Mouse (Mus musculus): ENCODE measurements at regions not wholly inside any gene's neighbourhood (a gene's known extent, or its start where the extent isn't known, plus 50 kb on each side); places are given as distances from the start of the nearest gene placed in this dataset.
A peak's percentile ranks its signal among the peaks of the same experiment; 100 is the strongest.

DNA sequence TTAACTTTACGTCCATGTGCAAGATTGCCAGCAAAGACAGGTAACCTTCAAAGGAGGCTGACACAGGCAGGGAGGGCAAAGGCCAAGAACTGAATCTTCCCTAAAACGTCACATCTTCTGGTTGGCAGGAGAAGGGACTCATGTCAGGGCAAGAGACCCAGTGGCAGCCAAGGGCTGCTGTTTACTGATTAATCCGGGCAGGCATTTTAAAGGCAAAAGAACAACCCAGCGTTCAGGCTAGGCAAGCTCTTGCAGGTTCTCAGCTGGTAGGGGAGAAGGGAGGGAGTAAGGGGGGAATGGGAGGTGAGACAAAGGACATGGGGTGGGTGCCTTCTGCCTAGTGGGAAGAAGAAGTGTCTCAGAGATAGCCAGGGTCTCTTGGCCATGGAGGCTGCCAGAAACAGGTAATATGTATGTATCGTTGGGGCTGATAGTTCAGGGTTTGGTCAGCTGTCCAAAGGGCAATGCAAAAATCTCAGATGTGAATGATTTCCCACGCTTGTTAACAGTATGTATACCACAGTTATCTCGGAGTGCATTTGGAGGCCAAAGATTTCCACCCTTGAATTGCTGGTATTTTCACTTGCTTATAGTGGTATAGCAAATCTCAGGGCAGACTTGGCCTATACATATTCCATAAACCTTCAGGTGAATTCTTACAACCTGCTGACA is 441.4 kb upstream of the Slc30a5 start:
- H3K36me3 ChIP-seq (ENCODE audit: insufficient read depth): no peaks in the 10 kb centered on the region
- 52% methylated on average over 7 of the region's 7 CpGs for WGBS
- H3K4me1 ChIP-seq (ENCODE audit: insufficient read depth): no peaks in the 10 kb centered on the region
- DNase-seq: no peak
- no peak overlapping the region for H3K27ac ChIP-seq (ENCODE audit: low read depth)
- H3K4me3 ChIP-seq (ENCODE audit: low read depth, low read length): no peak overlapping the region
- no peak for ATAC-seq (ENCODE audit: insufficient read depth)
- TF ChIP-seq CTCF (IDR thresholded peaks at IDR 0.05; ENCODE audit: low read depth): no peak
- no peak overlapping the region for H3K9ac ChIP-seq
- no peaks in the 10 kb centered on the region for H3K9me3 ChIP-seq (ENCODE audit: low read depth, low read length)
- H3K27me3 ChIP-seq (ENCODE audit: insufficient read depth, low read length): no peaks in the 10 kb centered on the region
- no peak overlapping the region for H3K4me2 ChIP-seq

DNA sequence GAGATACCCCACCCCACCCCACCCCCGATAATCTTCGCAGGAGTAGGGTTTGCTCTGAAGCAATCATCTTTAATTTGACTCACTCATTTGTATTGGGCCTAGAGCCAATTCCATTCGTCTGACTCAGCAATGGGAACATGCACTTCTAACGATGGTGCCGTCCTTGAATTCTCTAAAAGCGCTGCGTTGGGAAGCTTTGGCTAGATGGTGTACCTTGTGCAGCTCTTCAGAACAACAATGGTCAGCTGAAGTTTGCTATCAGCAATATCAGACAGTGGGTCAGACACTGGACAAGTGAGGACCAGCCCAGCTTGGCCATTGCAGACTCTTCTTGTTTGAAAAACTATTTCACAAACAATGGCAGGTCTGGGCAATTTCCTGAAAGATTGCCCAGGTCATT is 440.1 kb upstream of the Slc30a5 start:
- 83% methylated on average over 7 of the region's 7 CpGs for WGBS
- TF ChIP-seq CTCF (IDR thresholded peaks at IDR 0.05; ENCODE audit: low read depth): no peak
- ATAC-seq (ENCODE audit: insufficient read depth): no peak
- no peak for DNase-seq
- Histone ChIP-seq H3K4me1 (ENCODE audit: insufficient read depth) (no peaks in the 10 kb centered on the region), H3K4me2 (no peak overlapping the region), H3K27ac (ENCODE audit: low read depth) (no peak overlapping the region), H3K4me3 (ENCODE audit: low read depth, low read length) (no peak overlapping the region), H3K27me3 (ENCODE audit: insufficient read depth, low read length) (no peaks in the 10 kb centered on the region), H3K9ac (no peak overlapping the region), H3K36me3 (ENCODE audit: insufficient read depth) (no peaks in the 10 kb centered on the region), H3K9me3 (ENCODE audit: low read depth, low read length) (no peaks in the 10 kb centered on the region)

- Histone ChIP-seq H3K36me3 (ENCODE audit: insufficient read depth) (no peaks in the 10 kb centered on the region), H3K4me1 (ENCODE audit: insufficient read depth) (no peaks in the 10 kb centered on the region), H3K4me3 (ENCODE audit: low read depth, low read length) (no peak overlapping the region), H3K27me3 (ENCODE audit: insufficient read depth, low read length) (no peaks in the 10 kb centered on the region), H3K9me3 (ENCODE audit: low read depth, low read length) (no peaks in the 10 kb centered on the region), H3K4me2 (no peak overlapping the region), H3K27ac (ENCODE audit: low read depth) (no peak overlapping the region), H3K9ac (no peak overlapping the region)
- peak; percentile 51 for DNase-seq
- TF ChIP-seq CTCF (IDR thresholded peaks at IDR 0.05; ENCODE audit: low read depth): no peak
- WGBS: 30% methylated on average over 5 of the region's 5 CpGs
- peak; percentile 79 for ATAC-seq (ENCODE audit: insufficient read depth)
Observed at GRCm38 (mm10) chr13:101253698-101254468, 420.7 kb upstream of the Slc30a5 start.

DNA sequence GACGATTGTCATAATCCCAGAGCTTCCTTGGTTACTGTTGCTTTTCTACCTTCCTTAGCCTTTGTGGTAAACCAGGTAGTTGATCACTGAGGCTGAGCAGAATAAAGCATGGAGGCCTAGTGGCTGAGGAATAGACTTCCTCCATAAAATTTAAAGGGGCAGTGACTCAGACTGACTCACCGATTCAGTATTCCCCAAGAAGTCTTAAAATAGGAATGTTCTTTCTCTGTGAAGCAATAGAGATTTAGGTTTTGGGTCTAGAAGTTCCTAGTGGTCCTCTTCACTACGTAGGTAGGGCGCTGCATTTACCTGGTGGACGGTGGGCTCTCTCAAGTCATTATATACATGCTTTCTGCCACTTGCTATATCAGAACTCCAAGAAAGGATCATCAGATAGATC is 416.1 kb upstream of the Slc30a5 start:
- no peak overlapping the region for H3K4me2 ChIP-seq
- no peak overlapping the region for H3K27ac ChIP-seq (ENCODE audit: low read depth)
- no peaks in the 10 kb centered on the region for H3K9me3 ChIP-seq (ENCODE audit: low read depth, low read length)
- 84% methylated on average over 5 of the region's 5 CpGs for WGBS
- no peak for TF ChIP-seq CTCF (IDR thresholded peaks at IDR 0.05; ENCODE audit: low read depth)
- H3K27me3 ChIP-seq (ENCODE audit: insufficient read depth, low read length): no peaks in the 10 kb centered on the region
- no peak overlapping the region for H3K9ac ChIP-seq
- no peak overlapping the region for H3K4me3 ChIP-seq (ENCODE audit: low read depth, low read length)
- no peaks in the 10 kb centered on the region for H3K36me3 ChIP-seq (ENCODE audit: insufficient read depth)
- ATAC-seq (ENCODE audit: insufficient read depth) (no peak), DNase-seq (no peak)
- H3K4me1 ChIP-seq (ENCODE audit: insufficient read depth): no peaks in the 10 kb centered on the region

GRCm38 (mm10) chr13:101244326-101244725 is 411.1 kb upstream of the Slc30a5 start:
- WGBS: 80% methylated on average over 3 of the region's 3 CpGs
- no peak for DNase-seq
- Histone ChIP-seq H3K4me2 (no peak overlapping the region), H3K9me3 (ENCODE audit: low read depth, low read length) (no peaks in the 10 kb centered on the region), H3K4me1 (ENCODE audit: insufficient read depth) (no peaks in the 10 kb centered on the region), H3K27ac (ENCODE audit: low read depth) (no peak overlapping the region), H3K4me3 (ENCODE audit: low read depth, low read length) (no peak overlapping the region), H3K9ac (no peak overlapping the region), H3K36me3 (ENCODE audit: insufficient read depth) (no peaks in the 10 kb centered on the region), H3K27me3 (ENCODE audit: insufficient read depth, low read length) (no peaks in the 10 kb centered on the region)
- ATAC-seq (ENCODE audit: insufficient read depth): no peak
- no peak for TF ChIP-seq CTCF (IDR thresholded peaks at IDR 0.05; ENCODE audit: low read depth)

DNA sequence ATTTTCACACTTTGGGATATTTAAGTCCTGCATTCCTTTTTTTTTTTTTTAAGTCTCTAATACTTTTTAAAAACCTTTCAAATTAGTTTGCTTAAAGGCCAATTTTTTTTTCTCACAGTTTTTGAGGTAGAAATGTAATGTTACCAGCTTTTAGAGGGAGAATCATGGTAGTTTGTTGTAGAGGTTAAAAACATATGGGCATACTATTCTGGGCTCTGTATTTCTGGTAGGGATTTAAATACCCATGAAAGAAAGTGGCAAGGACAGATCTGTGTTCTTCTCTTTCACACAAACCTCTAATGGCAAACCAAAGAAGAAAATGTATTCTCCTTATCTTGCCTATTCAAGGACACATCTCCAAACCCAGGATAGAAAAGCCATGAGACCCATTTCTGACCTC is 405.6 kb upstream of the Slc30a5 start:
- Histone ChIP-seq H3K27ac (ENCODE audit: low read depth) (no peak overlapping the region), H3K27me3 (ENCODE audit: insufficient read depth, low read length) (no peaks in the 10 kb centered on the region), H3K9me3 (ENCODE audit: low read depth, low read length) (no peaks in the 10 kb centered on the region), H3K4me2 (no peak overlapping the region), H3K9ac (no peak overlapping the region), H3K36me3 (ENCODE audit: insufficient read depth) (no peaks in the 10 kb centered on the region), H3K4me3 (ENCODE audit: low read depth, low read length) (no peak overlapping the region), H3K4me1 (ENCODE audit: insufficient read depth) (peaks cover 2% of the 10 kb centered on the region; the same call in 1 of the 2 replicates)
- no peak for TF ChIP-seq CTCF (IDR thresholded peaks at IDR 0.05; ENCODE audit: low read depth)
- DNase-seq (no peak), ATAC-seq (ENCODE audit: insufficient read depth) (no peak)

GRCm38 (mm10) chr13:101237035-101237434 is 403.8 kb upstream of the Slc30a5 start:
- no peak for DNase-seq
- whole genome bisulfite sequencing: 68% methylated on average over 10 of the region's 10 CpGs
- no peak overlapping the region for H3K4me2 ChIP-seq
- H3K9me3 ChIP-seq (ENCODE audit: low read depth, low read length): no peaks in the 10 kb centered on the region
- no peaks in the 10 kb centered on the region for H3K27me3 ChIP-seq (ENCODE audit: insufficient read depth, low read length)
- H3K4me3 ChIP-seq (ENCODE audit: low read depth, low read length): no peak overlapping the region
- no peak for ATAC-seq (ENCODE audit: insufficient read depth)
- H3K27ac ChIP-seq (ENCODE audit: low read depth): no peak overlapping the region
- H3K9ac ChIP-seq: no peak overlapping the region
- no peaks in the 10 kb centered on the region for H3K36me3 ChIP-seq (ENCODE audit: insufficient read depth)
- no peak for TF ChIP-seq CTCF (IDR thresholded peaks at IDR 0.05; ENCODE audit: low read depth)
- H3K4me1 ChIP-seq (ENCODE audit: insufficient read depth): peaks cover 5% of the 10 kb centered on the region; the same call in 1 of the 2 replicates

All from lung, embryonic 14.5 days (tissue).